Mouse (Mus musculus) kidney, adult 9 months (tissue): ENCODE measurements around the gene Nos3.

Experiments used
- DNase-seq: peaks from one replicate; pipeline ENCODE4 v3.0.0; 2022

The Nos3 gene

DNA sequence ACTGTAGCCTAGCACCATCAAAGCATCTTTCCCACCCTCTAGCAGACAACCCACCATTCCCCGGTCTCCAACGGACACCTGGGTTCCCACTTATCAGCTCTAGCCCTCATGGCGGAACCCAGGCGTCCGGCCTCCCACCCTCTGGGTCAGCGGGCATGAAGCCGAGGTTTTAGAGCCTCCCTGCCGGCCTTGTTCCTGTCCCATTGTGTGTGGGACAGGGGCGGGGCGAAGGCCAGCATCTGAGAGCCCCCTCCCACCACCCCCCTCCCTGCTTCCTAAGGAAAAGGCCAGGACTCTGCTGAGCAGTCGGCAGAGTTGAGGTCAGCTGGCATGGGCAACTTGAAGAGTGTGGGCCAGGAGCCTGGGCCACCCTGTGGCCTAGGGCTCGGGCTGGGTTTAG, at the start of gene Nos3:
Gene Nos3 (plus strand): TSS at position 303 of the 400 bp plus-strand sequence.
- DNase-seq, result peak; percentile 43

DNA sequence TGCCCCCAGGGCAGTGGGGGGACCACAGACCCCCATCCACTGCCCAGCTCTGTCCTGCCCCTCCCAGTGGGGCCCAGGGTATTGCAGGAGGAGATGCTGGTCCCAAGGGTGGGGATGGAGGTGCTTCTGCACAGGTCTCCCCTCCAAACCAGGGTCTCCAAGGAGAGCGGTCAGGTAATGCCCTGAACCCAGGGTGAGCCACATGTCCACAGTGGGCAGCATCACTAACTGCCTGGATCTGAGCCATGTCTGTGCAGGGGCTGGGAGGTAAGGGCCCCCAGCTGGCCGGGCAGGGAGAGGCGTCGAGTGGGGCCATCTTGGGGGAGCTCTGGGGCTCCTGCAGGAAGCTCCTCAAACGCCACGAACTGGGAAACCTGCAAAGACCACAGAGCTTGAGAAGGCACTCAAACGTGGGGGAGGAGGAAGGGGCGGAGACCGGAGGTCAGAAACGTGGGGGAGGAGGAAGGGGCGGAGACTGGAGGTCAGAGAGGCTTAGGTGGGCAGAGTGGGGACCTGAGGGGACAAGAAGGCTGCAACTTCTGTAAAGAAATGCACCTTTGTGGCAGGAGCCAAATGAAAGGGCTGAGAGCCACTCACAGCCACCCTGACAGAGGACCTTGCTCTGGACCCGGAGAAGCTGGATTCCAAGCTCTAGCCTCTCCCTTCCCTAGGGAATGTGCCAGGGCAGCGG, 44.7 kb upstream of the Nos3 start:
- no peak for DNase-seq

DNA sequence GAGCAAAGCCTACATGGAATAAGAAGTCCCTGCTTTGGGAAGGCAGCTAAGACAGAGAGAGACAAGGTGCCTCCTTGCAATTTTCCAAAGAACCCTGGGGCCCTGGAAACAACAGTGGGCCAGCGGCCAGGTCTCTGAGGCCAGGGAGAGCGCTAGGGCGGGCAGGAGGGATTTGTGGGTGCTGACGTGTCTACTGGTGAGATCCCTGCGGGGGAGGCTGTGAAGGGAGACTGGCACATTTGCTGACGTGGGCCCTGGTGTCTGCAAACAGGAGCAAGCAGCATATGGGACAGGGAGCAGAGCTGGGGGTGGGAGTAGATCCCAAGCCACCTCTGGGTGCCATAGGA, 44.2 kb upstream of the Nos3 start:
- no peak for DNase-seq

DNA sequence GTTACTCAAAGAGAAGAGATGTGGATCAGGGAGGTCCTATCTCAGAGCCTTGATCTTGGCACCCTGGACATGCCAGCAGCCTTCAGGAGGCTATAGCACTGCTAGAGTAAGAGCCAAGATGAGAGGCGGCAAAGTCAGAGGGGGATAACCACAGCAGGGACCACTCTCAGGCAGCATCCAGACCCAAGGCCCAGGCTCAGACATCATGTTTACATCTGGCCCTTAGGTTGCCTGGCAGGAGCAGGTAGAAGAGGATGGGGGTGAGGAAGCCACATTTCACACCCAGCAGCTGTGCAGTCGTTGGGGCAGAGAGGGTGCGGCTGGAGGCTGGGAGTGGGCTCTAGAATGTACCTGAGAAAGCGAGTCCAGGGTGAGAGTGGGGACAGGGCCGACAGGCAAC, 43.7 kb upstream of the Nos3 start:
- DNase-seq, result no peak

DNA sequence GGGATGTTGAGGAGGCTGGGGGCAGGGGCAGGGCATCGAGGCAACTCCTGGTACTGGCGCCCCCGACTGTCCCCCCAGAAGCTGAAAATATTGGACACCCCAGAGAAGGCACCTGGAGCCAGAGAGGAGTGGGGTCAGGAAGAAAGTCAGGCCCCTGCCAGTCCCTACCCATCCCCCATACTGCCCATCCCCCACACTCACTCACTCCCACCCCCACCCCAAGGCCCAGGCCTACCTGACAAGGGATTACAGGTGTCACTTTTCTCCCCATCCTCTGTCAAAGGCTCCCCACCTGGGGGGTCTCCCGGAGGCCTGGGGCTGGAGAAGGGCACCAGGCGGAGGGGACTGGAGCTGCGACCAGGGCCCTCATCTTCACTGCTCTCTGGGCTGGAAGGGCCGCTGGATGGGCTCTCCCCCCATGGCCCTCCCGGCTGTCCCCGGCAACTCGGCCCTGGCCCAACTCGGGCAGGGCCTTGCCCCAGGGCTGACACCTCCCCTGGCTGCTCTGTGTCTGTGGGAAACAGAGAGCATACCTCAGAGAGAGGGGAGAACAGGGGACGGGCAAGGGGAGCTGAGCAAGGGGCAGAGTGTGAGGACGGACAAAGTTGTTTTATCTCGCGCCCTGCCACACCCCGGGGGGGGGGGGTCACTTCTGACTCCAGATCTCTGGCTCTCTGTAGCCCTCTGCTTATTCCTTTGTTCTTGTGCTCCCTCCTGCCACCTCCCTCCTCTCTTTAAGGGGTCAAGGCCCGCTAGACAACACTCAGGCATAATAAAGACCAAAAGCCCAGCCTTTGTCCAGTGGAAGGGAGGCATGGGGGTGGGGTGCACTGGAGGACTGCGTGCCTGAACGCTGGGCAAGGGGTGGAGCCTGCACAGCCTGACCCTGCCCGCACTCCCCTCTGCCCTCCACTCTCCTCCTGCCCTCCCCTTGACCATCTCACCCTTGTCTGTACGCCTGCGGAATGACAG, 42.6 kb upstream of the Nos3 start:
- DNase-seq, result no peak

DNA sequence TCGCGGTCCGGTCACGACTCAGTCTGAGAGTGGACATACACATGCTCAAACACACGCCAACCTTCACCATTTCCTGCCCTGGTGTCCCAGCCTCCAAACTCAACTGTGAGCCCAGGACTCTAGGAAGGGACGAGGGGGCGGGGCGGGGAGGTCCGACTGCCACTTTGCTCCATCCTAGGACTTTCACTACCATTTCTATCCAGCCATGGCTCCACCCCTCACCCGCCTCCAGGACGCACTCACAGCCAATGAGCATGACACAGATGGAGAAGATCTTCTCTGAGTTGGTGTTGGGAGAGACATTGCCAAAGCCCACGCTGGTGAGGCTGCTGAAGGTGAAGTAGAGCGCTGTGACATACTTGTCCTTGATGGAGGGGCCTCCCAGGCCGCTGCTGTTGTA, 39.4 kb upstream of the Nos3 start:
- DNase-seq, result no peak

DNA sequence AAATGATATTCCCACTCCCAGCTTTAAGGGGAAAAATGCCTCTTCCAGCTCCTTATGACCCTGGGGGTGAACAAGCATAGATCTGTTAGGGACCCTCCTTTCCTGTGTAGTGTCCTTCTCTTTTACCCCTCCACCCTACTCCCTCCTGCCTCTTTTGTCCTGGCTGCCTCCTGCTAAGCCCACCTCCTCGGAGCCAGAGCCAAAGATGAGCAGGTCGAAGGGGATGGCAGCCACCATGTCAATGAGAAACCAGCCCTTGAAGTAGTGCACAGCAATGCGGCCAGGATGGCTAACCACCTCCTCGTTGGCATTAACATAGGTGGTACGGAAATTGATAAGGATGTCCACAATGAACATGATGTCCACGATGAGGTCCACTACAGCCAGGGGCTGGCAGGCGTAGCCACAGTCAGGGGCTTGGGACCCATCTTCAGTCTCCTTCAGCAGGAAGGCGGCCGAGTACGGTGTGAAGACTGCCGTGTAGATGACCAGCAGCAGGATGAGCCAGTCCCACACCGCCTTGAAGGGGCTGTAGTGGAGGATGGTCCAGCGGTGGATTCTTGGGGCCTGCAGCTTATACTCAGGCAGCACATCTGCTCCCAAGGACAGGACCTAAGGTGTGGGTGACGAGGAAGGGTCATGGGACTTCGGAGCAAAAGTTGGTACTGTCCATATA, 38.3 kb upstream of the Nos3 start:
- no peak for DNase-seq

DNA sequence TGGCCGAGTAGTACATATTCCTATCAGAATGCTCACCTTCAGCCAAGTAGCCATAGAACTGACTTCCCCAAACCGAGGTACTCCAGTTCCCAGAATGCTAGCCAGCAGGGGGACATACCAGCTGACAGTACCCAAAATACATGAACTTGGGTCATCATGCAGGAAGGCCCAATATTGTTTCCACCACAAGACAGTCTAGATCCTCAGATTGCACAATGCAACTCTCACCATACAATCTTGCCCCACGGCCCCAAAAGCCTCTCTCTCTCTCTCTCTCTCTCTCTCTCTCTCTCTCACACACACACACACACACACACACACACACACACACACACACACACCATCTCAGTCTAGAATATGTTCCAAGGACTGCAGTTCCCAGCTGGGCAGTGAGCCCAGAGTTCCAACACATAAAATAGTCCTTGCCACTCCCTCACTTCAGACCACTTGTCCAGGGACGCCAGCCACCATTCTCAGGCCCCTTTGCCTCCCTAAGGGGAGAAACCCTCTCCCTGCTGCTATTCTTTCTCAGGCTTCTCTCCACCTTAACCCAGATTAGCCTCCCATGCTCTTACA, 37.7 kb upstream of the Nos3 start:
- DNase-seq, result no peak

DNA sequence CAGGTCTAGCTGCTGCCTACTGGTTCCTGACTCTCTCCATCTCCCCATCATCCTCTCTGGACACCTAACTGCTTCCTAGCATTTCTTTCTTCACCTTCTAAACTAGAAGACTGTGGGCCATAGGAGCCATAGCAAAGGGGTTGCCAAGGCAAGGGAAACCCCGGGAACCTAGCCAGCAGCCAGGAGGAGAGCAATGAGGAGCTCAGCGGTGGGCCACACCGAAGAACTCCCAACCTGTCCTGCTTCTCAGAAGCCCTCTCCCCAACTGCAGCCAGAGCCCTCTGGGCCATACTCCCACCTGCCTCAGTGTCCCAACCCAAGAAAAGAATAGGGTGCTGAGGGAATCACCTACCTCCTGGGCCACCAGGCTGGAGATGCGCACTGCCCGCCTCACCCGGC, 35.8 kb upstream of the Nos3 start:
- no peak for DNase-seq

DNA sequence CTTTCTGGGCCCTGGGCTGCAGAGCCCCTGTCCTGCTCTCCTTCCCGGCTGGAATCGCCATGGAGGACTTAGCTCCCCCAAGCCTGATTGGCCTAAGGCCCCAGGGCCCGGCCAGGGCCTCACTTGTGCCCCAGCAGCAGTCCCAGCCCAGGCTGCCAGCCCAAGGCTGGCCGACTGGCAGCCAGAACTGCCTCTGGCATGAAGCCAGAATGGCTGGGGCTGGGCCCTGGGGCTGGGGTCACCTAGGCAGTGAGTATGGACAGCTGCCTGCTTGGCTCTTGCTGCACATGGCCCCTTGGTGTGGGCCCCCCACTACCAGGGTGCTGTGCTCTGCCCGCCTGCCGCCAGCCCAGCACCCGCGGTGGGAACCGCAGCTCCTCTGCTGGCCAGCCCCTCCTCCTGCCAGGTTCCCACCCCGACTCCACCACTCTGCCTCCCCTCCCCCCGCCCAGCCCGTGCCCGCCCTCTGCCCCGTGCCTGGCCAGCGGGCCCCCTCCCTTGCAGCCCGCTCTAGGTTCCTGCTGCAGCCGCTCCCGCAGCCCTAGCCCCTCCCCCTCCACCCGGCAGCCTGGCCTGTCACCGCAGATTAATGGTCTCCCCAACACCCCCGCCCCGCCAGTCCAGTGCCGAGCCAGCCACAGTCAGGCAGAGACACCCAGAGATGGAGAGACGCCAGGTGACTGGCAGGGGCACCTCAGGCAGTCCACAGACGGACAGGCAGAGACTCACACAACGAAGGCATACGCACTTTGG, 35.2 kb upstream of the Nos3 start:
- DNase-seq, result peak; percentile 52

DNA sequence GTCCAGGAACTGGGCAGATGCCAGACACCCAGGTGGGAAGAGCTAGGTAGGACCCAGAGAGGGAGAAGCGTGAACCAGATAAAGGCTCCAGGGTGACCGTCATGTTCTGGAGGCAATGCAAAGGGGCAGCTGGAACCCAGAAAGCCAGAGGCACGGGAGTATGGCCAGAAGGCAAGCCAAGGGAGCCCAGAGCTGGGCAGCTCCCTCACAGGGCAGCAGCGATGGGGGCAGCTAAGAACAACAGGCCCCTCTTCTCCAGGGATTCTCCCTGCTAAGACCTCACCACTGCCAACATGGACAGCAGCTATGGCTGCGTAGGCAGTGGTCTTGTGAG, 34.7 kb upstream of the Nos3 start:
- DNase-seq, result no peak

DNA sequence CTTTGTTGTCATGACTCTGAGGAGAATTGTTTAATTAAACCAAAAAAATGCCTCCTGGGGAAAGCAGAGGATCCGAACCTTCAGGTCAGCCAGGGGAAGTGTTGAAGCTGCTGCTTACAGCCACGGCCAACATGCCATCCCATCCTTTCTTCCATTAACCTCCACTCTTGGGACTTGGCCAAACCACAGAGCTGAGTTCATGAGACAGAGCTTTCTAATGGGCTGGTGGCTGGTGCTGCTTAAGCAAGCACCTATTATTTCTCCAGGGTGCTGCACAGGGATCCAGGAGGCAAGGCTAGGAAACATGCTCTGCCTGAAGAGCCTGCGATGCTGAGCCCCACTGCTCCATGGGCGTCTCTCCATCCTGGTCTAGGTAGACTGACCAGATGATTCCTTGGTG, 32.2 kb upstream of the Nos3 start:
- no peak for DNase-seq

DNA sequence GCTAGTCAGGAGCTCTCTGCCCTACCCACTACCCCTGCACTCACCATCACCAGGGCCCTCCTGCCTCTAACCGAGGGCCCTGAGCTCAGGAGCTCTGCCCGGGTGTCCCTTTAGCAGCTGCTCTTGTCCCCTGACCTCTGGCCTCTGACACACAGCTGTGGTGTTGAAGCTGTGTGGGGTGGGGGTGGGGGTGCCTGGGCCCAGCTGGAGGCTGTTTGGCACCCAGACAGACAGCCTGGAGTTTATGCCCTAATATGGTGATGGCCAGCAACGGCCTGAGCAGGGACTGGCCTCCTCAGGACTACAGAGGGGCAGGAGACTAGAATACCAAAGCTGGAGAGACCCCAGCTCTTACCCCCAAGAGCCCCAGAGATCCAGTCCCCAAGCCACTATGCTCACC, 29.9 kb upstream of the Nos3 start:
- no peak for DNase-seq

DNA sequence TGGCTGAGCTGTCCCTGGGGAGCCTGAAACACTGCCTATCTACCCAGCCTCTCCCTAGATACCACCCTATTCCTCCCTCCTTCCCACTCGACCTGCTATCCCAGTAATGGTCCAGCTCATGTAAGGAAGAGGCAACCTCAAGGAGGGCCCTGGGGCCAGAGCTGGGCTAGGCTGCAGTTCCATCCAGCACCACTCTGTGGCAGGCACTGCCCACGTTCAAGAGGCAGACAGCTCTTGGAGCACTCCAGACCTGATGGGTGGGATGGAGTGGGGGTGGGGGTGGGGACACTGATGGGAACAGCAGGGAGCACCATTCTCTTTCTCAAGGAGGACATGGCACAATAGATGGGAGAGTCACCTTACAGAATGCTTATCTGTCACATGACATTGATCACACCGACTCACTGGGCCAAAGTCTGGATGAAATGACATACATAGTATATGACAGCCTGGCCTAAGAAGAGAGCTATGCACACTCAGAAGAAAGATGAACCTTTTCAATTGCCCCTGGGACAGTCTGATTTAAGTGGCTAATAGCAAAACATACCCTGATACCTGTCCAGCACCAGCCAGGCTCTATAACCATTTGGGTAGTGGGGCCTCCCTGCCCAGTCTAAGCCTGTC, 28.6 kb upstream of the Nos3 start:
- peak; percentile 49 for DNase-seq

DNA sequence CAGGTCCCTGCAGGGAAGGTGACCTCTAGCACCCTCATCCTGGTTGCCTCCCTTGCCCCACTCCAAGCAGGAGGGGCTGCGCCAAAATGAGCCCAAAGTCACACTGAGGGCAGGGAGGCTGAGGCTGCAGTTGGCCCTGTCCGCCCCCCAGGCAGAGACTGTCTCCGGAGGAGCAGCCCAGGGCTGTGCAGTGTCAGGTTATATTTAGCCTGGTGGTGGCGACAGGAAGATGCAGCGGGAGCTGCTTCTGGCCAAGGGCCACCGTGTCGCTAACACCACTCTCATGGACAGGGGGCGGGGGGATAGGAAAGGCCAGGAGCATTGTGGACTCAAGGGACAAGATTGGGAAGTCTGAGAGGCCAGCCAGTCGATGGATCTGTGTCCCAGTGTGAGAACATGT, 27.2 kb upstream of the Nos3 start:
- no peak for DNase-seq

DNA sequence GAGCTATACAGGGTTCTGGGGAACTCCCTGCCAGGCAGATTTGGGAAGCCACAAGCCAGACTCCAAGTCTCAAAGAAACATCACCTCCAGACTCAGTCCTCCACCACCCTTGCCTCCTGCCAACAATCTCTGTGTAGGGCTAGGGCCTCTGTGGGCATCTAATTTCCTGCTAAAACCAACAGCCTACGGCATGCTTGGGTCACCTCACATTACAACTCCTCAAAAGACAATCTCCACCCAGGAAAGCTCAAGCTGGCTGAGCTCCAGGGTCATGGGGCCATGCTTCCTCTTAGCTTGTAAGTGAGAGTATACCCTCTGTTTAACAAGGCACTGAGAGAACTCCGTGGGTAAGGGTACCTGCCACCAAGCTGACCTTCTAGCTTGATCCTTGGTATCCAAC, 26.8 kb upstream of the Nos3 start:
- no peak for DNase-seq

DNA sequence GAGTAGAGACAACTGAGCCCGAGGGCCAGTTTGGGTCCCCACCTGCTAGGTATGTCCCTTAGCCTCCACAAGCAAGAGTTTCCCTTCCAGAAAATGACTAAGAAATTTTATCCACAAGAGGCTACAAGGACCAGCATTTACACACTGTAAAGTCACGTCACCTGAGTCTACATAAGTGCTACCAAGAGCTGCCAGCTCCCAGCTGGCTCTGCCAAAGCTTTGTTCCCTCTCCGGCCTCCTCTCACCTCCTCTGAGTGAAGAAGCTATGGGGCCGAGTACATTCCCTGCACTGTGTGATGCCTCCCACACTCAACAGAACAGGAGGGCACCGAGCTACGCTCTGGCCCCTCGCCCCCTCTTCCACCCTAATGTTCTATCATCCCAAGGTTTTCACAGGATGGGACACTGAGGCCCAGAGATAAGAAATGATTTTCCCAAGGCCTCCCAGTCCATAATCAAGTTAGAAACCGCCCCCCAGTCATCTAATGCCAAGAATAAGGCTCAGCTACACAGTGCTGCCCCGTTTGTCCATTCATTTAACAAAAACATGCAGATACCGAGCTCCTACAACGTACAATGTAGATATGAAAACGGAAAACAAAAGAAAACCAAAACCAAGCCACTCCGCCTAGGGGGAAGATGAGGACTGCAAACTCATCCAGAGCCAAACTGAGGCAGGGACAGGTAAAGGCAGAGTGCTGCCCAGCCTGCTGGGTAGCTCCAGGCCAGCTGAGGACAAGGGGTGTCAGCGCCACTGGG, 22.2 kb upstream of the Nos3 start:
- DNase-seq, result no peak

DNA sequence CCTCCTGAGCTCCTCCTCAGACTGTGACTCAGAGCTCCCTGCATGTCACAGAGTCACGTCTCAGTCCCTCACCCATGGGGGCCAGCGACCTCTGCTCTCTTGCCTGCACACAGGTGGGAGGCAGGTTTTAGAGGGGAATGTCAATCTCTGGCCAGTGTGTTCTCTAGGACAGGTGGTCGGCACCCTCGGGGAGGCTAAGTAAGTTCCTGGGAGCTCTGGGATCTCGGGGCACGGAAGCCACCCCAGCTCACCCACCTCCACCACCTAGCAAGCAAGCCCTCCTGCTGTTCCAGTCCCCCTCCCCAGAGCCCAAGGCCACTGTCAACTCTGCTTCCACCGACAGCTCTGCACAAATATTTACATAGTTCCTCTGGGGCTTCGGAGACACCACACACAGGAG, 21.6 kb upstream of the Nos3 start:
- no peak for DNase-seq

DNA sequence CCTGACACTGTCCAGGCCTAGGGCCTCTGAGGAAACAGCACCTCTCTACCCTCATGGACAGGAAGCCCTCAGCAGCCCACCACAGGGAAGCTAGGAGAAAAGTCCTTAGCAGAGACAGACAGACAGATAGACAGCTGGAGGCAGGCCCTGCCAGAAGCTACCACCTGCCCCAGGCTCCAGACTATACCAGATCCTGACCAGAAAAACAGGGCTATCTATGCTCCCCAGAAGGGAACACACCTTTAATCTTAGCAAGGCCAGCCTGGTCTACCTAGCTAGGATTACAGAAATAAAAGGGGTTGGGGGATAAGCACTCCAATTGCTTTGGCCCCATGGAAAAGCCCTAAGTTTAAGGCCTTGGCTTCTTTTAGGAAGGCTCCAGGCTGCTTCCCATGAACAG, 21.2 kb upstream of the Nos3 start:
- no peak for DNase-seq

DNA sequence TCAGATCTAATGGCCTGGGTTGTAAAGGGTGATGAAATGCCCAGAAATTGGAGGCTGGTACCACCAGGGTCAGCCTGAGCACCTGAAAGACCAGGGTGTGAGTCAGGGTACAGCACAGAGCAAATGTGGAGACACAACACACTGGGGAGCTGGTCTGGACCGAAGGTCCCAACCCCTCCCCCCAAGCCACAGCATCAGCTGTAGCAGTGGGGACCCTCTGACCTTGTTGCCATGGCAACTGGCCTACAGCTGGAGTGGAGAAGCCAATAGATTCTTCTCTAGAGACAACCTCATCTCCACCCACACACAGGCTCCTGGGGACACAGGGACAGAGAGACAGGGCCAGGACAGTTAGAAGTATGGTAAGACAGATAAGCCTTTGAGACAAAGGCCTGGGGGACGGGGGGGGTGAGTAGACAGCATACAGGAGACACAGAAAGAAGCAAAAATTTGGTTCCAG, 20.6 kb upstream of the Nos3 start:
- DNase-seq, result no peak

DNA sequence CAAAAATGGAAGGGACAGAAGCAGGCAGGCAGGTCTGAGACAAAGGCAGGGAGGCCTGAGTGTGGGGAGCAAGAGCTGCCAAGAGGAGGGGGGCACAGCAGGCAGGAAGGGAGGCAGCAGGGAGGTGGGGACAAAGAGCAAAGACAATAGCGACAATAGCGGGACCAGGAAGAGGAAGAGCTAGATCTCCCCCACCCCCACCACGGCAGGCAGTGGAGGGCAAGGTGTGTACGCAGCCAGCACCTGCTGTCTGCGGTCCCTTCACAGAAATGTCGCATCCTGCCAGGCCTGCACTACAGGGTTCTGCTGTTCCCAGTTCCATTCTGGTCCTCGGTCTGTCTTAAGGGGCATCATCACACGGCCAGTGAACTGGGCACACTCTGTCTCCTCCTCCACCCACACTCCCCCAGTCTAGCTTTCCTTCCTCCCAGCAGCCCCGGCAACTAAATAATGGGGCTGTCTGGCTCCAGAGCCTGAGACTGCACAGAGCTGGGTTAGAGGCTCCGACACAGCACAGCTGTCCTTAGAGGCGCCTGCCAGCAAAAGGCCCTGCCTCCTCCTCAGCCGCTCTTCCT, 20.0 kb upstream of the Nos3 start:
- DNase-seq, result no peak
